In genomic region chr10:92237881-92238280, GRCm38 (mm10) we compare ENCODE assay signal across 20 mouse cellular contexts.
DNase-seq lines count a peak whose midpoint lies in the region; ATAC-seq lines count a peak whose summit lies in the region.
"Had no signal": no experiment of that assay in that cellular context is flagged by ENCODE, and none has a peak within 500 bp of the region (broad histone marks: within the 10 kb centered on the region; RNA-seq: fewer than 3 reads in every experiment).

No protein-coding gene starts in this region.

- H3K9ac ChIP-seq in midbrain, embryonic 11.5 days (ENCODE audit: low read length) = no peak overlapping the region
- no peak overlapping the region for H3K9ac ChIP-seq in midbrain, embryonic 13.5 days (replicated peaks)
- H3K9ac ChIP-seq: embryonic facial prominence, embryonic 13.5 days; embryonic facial prominence, embryonic 15.5 days; forebrain, embryonic 12.5 days had no signal

- H3K27me3 ChIP-seq in midbrain, embryonic 11.5 days (ENCODE audit: control insufficient read depth, insufficient read depth, low read length) = no peaks in the 10 kb centered on the region
- no peaks in the 10 kb centered on the region for H3K27me3 ChIP-seq in midbrain, embryonic 13.5 days
- H3K27me3 ChIP-seq: embryonic facial prominence, embryonic 13.5 days; embryonic facial prominence, embryonic 15.5 days; forebrain, embryonic 12.5 days had no signal

- no peaks in the 10 kb centered on the region for H3K9me3 ChIP-seq in midbrain, embryonic 11.5 days (ENCODE audit: control insufficient read depth, low read length)
- no peaks in the 10 kb centered on the region for H3K9me3 ChIP-seq in midbrain, embryonic 13.5 days
- H3K9me3 ChIP-seq: embryonic facial prominence, embryonic 13.5 days; embryonic facial prominence, embryonic 15.5 days; forebrain, embryonic 12.5 days had no signal

- WGBS in midbrain, embryonic 11.5 days = 15% methylated on average over 5 of the region's 5 CpGs
- 15% methylated on average over 5 of the region's 5 CpGs for WGBS in midbrain, embryonic 13.5 days

- H3K36me3 ChIP-seq in midbrain, embryonic 11.5 days (ENCODE audit: control insufficient read depth, insufficient read depth, low read length) = no peaks in the 10 kb centered on the region
- H3K36me3 ChIP-seq in midbrain, embryonic 13.5 days = no peaks in the 10 kb centered on the region
- H3K36me3 ChIP-seq: embryonic facial prominence, embryonic 13.5 days; embryonic facial prominence, embryonic 15.5 days; forebrain, embryonic 12.5 days had no signal

- H3K4me2 ChIP-seq in midbrain, embryonic 11.5 days = no peak overlapping the region
- no peak overlapping the region for H3K4me2 ChIP-seq in midbrain, embryonic 13.5 days (replicated peaks)
- H3K4me2 ChIP-seq: embryonic facial prominence, embryonic 13.5 days; embryonic facial prominence, embryonic 15.5 days; forebrain, embryonic 12.5 days had no signal

- H3K4me1 ChIP-seq in midbrain, embryonic 11.5 days (ENCODE audit: control insufficient read depth, insufficient read depth, low read length) = peaks cover 3% of the 10 kb centered on the region; the same call in 1 of the 2 replicates
- peaks cover 20% of the 10 kb centered on the region for H3K4me1 ChIP-seq in midbrain, embryonic 13.5 days (replicated peaks)
- H3K4me1 ChIP-seq: embryonic facial prominence, embryonic 13.5 days had no signal

- DNase-seq in heart, adult 11 months = peak; percentile 53
- DNase-seq in heart, postnatal 4 days = no peak
- peak; percentile 81 for DNase-seq in midbrain, embryonic 11.5 days (ENCODE audit: low spot score, missing footprints)
- DNase-seq: adrenal gland, adult 2 months; adrenal gland, postnatal 10 days; adrenal gland, postnatal 25 days; cerebellum, adult 11 months; cerebellum, adult 18-20 months; cerebellum, adult 8-10 months; cerebellum, adult 9-11 months; cerebellum, postnatal 14 days; cerebellum, postnatal 36 days; embryo, embryonic 11 days had no signal

- no peak overlapping the region for H3K27ac ChIP-seq in midbrain, embryonic 11.5 days (ENCODE audit: low read depth, low read length)
- H3K27ac ChIP-seq in midbrain, embryonic 13.5 days = no peak overlapping the region
- H3K27ac ChIP-seq: embryonic facial prominence, embryonic 13.5 days; embryonic facial prominence, embryonic 15.5 days; forebrain, embryonic 12.5 days had no signal

- H3K4me3 ChIP-seq in midbrain, embryonic 11.5 days (ENCODE audit: low read depth, low read length) = no peak overlapping the region
- H3K4me3 ChIP-seq in midbrain, embryonic 13.5 days (replicated peaks) = no peak overlapping the region
- H3K4me3 ChIP-seq: embryonic facial prominence, embryonic 13.5 days; embryonic facial prominence, embryonic 15.5 days; erythroblast, embryonic 14.5 days; forebrain, embryonic 12.5 days had no signal

- ATAC-seq in midbrain, embryonic 11.5 days (ENCODE audit: low FRiP score) = no peak
- no peak for ATAC-seq in midbrain, embryonic 13.5 days
- ATAC-seq: forebrain, embryonic 14.5 days; forebrain, embryonic 16.5 days had no signal
